Mouse (Mus musculus) erythroblast, embryonic 14.5 days (primary cell): Measurements from ENCODE around the gene Ugp2. TPM values are rescaled to one million over a fixed set of nuclear protein-coding genes. Genes with fewer than 3 reads are reported as not detected.

ENCODE experiments used
- H3K27me3 ChIP-seq: 2 replicates; pipeline ENCODE4 v1.6.1; 2012; ENCODE audit warnings: inconsistent platforms; ENCODE audit not compliant: control insufficient read depth
- H3K36me3 ChIP-seq: 2 replicates; pipeline ENCODE4 v1.6.1; 2012; ENCODE audit warnings: mild to moderate bottlenecking, inconsistent platforms; ENCODE audit not compliant: control insufficient read depth
- H3K4me1 ChIP-seq: 2 replicates; pipeline ENCODE4 v1.6.1; 2012; ENCODE audit warnings: inconsistent platforms; ENCODE audit not compliant: control insufficient read depth
- H3K4me3 ChIP-seq: replicated peaks from 2 replicates; pipeline ENCODE3; 2012; ENCODE audit warnings: moderate library complexity, mild to moderate bottlenecking, inconsistent platforms
- H3K9me3 ChIP-seq: 2 replicates; pipeline ENCODE4 v1.6.1; 2012; ENCODE audit warnings: low read length, inconsistent platforms, mixed read lengths; ENCODE audit not compliant: control insufficient read depth
- GATA1 ChIP-seq: IDR thresholded peaks from 2 replicates; pipeline ENCODE4 v1.6.1; 2012; ENCODE audit warnings: low read length, inconsistent platforms, mixed read lengths
- TAL1 ChIP-seq: IDR thresholded peaks from 3 replicates; pipeline ENCODE4 v1.6.1; 2012; ENCODE audit warnings: low read length, inconsistent platforms, mixed read lengths
- polyA plus RNA-seq: library from polyadenylated mRNA; stranded (reverse); fragments of >175 nt; gene quantifications from 2 replicates; pipeline ENCODE4 v1.2.3, GENCODE M21; 2012

Gene Ugp2
- 0.13 and 0.44 TPM in 2 replicates for polyA plus RNA-seq

GRCm38 (mm10) chr11:21371122-21371806 lies at the start of gene Ugp2:
Gene Ugp2, minus strand, starts transcription at chr11:21371201.
- H3K9me3 ChIP-seq: no peaks in the 10 kb centered on the region
- no peak for TF ChIP-seq TAL1
- no peak for TF ChIP-seq GATA1
- peak within 1 kb of the TSS; percentile 76 for H3K4me3 ChIP-seq
- H3K36me3 ChIP-seq: no peaks in the 10 kb centered on the region
- H3K27me3 ChIP-seq: peaks cover 48% of the 10 kb centered on the region
- H3K4me1 ChIP-seq: peaks cover 19% of the 10 kb centered on the region

- Histone ChIP-seq H3K27me3 (no peaks in the 10 kb centered on the region), H3K9me3 (no peaks in the 10 kb centered on the region), H3K4me1 (no peaks in the 10 kb centered on the region; the same call in 1 of the 2 replicates), H3K36me3 (no peaks in the 10 kb centered on the region), H3K4me3 (no peak overlapping the region)
- TF ChIP-seq TAL1: no peak
- no peak for TF ChIP-seq GATA1
These were observed 43.9 kb upstream of the Ugp2 start for GRCm38 (mm10) chr11:21414911-21415381.

GRCm38 (mm10) chr11:21406668-21407067 lies 35.7 kb upstream of the Ugp2 start:
- no peaks in the 10 kb centered on the region for H3K4me1 ChIP-seq
- H3K4me3 ChIP-seq: no peak overlapping the region
- H3K36me3 ChIP-seq: no peaks in the 10 kb centered on the region
- no peaks in the 10 kb centered on the region for H3K9me3 ChIP-seq
- no peak for TF ChIP-seq TAL1
- no peak for TF ChIP-seq GATA1
- H3K27me3 ChIP-seq: no peaks in the 10 kb centered on the region

GRCm38 (mm10) chr11:21406141-21406540 lies 35.1 kb upstream of the Ugp2 start:
- Histone ChIP-seq H3K4me3 (no peak overlapping the region), H3K27me3 (no peaks in the 10 kb centered on the region), H3K36me3 (no peaks in the 10 kb centered on the region), H3K9me3 (no peaks in the 10 kb centered on the region), H3K4me1 (no peaks in the 10 kb centered on the region)
- no peak for TF ChIP-seq GATA1
- no peak for TF ChIP-seq TAL1

GRCm38 (mm10) chr11:21403877-21404276 lies 32.9 kb upstream of the Ugp2 start:
- no peak overlapping the region for H3K4me3 ChIP-seq
- no peaks in the 10 kb centered on the region for H3K36me3 ChIP-seq

GRCm38 (mm10) chr11:21402481-21403254 lies 31.7 kb upstream of the Ugp2 start:
- TF ChIP-seq TAL1: no peak
- TF ChIP-seq GATA1: no peak
- Histone ChIP-seq H3K4me1 (no peaks in the 10 kb centered on the region), H3K9me3 (no peaks in the 10 kb centered on the region), H3K4me3 (no peak overlapping the region), H3K27me3 (no peaks in the 10 kb centered on the region), H3K36me3 (no peaks in the 10 kb centered on the region)

More at GRCm38 (mm10) chr11:21403877-21404276, 32.9 kb upstream of the Ugp2 start:
- no peaks in the 10 kb centered on the region for H3K27me3 ChIP-seq
- no peaks in the 10 kb centered on the region for H3K4me1 ChIP-seq
- TF ChIP-seq GATA1 (no peak), TAL1 (no peak)
- H3K9me3 ChIP-seq: no peaks in the 10 kb centered on the region

- TF ChIP-seq GATA1: no peak
- no peak for TF ChIP-seq TAL1
- Histone ChIP-seq H3K4me3 (no peak overlapping the region), H3K36me3 (no peaks in the 10 kb centered on the region), H3K9me3 (no peaks in the 10 kb centered on the region), H3K27me3 (no peaks in the 10 kb centered on the region), H3K4me1 (no peaks in the 10 kb centered on the region)
These were observed 30.2 kb upstream of the Ugp2 start for GRCm38 (mm10) chr11:21401248-21401647.

GRCm38 (mm10) chr11:21399186-21399681 lies 28.2 kb upstream of the Ugp2 start:
- Histone ChIP-seq H3K36me3 (no peaks in the 10 kb centered on the region), H3K9me3 (peaks cover 6% of the 10 kb centered on the region; the same call in 1 of the 2 replicates), H3K4me3 (no peak overlapping the region), H3K4me1 (no peaks in the 10 kb centered on the region), H3K27me3 (no peaks in the 10 kb centered on the region)
- no peak for TF ChIP-seq GATA1
- TF ChIP-seq TAL1: no peak

- no peak for TF ChIP-seq GATA1
- no peak for TF ChIP-seq TAL1
- Histone ChIP-seq H3K36me3 (no peaks in the 10 kb centered on the region), H3K27me3 (no peaks in the 10 kb centered on the region), H3K4me1 (no peaks in the 10 kb centered on the region), H3K4me3 (no peak overlapping the region), H3K9me3 (peaks cover 6% of the 10 kb centered on the region; the same call in 1 of the 2 replicates)
These were observed 27.5 kb upstream of the Ugp2 start for GRCm38 (mm10) chr11:21398464-21398863.
